Mouse (Mus musculus) right cerebral cortex, postnatal 25 days (tissue): ENCODE data around the gene Vmn2r70.

Experiments used
- DNase-seq: peaks from one replicate; pipeline ENCODE4 v3.0.0; 2022

The Vmn2r70 gene

GRCm38 (mm10) chr7:85569092-85569491, at the start of gene Vmn2r70:
TSS of gene Vmn2r70 (minus strand) at chr7:85569192.
- DNase-seq: no peak

- DNase-seq: no peak
Observed at GRCm38 (mm10) chr7:85562787-85563186, 6.2 kb downstream of the Vmn2r70 start, which contains the start of gene Vmn2r71. TSS of gene Vmn2r71 (plus strand) at chr7:85563087.

GRCm38 (mm10) chr7:85543118-85543517, 25.9 kb downstream of the Vmn2r70 start:
- no peak for DNase-seq

GRCm38 (mm10) chr7:85542108-85542507, 26.9 kb downstream of the Vmn2r70 start:
- no peak for DNase-seq
